Mouse (Mus musculus) brain, adult 2 months (tissue): ENCODE data around the gene Efna2.
A peak's percentile ranks its signal among the peaks of the same experiment; 100 is the strongest.

Source experiments
- DNase-seq: peaks from one replicate; pipeline ENCODE4 v3.0.0; 2011; ENCODE audit warnings: low read depth, low spot score

Efna2 gene

DNA sequence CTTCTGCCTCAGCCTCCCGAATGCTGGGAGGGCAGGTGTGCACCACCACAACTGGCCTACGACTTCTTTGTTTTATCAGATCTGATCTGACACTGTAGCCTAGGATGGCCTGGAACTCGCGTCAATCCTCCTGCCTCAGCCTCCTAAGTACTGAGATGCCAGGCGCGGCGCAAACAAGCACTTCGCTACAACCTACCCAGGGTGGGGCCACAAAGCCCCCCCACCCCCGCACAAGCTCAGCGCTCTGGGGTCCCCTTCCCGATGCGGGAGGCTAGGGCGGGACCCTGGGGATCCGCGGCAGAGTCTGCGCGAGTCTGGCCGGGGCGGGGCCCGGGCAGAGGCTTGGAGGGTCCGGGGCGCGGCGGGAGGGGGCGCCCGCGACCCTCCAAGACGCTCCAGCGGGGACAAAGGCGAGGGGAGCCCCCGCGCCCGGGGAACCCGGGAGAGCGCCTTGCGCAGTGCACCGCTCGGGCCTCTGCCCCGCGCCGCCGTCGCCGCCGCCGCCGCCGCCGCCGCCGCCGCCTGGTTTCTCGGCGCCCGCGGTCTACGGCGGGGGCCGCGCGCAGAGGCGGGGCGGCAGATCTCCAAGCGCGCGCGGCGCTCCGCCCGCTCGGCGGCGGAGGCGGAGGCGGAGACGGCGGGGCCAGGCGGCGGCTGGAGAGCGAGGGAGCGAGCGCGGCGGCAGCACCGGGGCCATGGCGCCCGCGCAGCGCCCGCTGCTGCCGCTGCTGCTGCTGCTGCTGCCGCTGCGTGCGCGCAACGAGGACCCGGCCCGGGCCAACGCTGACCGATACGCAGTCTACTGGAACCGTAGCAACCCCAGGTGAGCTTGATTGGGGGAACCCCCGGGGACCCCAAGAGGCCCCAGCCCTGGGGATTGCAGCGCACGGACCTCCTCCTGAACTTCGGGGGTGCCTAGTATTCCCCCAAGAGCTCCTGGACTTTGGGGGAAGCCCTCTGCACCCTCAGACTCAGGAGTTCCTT lies at the start of gene Efna2:
TSS of gene Efna2 (plus strand) at position 415 of the 984 bp plus-strand sequence.
- DNase-seq: peak; percentile 76

DNA sequence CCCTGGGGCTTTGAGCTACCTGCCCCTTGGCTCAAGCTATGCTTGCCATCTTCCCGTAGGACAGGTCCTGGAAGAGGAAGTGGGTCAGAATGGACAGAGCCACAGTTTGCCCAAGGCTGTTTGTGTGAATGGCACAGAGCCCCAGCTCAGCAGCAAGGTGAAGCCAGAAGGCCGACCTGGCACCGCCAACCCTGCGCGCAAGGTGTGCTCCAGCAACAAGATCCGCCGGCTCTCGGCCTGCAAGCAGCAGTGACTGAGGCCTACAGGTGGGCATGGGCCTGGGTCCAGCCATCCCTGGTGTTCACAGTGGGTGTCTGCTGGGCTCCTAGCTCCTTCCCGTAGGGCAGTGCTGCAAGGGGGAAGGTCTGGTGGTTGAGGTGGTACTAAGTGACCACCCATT lies 49.4 kb upstream of the Efna2 start:
- DNase-seq: peak; percentile 89

DNA sequence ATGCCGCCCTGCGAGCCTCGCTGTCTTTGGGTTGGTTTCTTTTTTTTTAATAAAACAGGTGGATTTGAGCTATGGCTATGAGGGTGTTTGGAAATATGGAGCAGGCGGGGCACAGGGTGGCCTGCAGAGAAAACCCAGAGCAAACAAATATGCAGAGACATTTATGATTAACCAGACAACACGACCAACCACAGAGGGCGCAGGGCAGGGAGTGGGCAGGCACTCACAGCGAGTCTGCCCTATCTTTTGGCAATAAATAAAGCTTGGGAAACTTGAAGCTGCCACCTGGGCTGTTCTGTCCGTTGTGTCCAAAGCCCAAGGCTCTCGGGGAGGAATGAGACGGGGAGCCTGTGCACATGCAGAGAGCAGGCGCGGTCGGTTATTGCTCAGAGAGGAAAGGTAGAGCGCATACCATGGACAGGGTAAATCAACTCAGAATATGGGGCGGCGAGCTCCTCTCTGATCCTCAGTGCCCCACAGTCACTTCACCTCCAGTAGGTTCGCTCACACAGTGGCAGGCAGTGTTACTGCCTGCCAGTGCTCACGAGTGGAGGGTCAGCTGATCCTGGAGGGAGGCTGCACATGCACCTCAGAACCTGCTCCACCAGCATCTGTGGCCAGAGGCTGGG lies 48.8 kb upstream of the Efna2 start:
- no peak for DNase-seq

DNA sequence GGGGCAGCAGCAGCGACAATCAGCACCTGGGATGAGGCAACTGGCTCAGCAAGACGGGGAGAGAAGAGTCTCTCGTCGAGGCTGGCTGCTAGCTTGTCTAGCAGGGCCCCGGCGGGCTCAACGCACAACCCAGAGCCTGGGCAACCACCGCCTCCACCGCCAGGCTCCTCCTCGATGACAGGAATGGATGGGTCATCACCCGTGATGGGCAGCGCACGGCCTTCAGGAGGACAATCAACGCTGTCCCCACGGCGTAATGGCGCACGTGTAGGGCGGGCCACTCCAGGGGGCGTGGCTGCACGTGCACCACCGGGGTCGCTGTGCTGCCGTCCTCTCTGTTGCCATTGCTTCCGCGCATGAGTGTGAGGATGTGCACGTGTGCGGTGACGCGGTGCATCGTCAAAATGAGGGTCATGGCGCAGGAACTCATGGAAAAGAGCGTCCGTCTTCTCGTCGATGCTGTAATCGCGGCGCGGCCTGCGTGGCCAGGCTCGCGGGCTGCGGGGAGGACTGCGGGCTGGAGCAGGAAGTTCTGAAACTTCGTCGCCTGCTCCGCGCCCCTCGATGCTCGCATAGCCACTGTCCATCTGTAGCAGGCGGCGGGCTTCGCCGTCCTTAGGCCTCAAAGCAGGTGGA lies 47.8 kb upstream of the Efna2 start:
- DNase-seq: peak; percentile 81

DNA sequence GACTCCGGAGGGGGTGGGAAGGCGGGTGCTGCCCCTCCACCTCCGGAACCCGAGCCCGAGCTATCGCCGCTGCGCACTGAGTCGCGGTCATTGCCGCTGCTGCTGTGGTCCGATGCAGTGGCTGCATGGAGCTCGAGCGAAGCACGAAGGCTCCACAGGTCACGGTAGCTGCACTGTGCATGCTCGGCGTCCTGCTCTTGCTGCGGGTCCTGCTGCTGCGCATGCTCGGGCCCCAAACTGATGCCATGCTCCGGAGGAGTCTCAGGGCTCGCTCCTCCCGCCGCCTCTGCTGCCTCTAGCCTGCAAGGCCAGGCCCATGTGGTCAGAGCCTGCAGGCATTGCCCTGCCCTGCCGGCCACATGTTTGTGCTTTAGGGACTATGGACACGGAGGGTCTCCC lies 47.3 kb upstream of the Efna2 start:
- DNase-seq: peak; percentile 59

DNA sequence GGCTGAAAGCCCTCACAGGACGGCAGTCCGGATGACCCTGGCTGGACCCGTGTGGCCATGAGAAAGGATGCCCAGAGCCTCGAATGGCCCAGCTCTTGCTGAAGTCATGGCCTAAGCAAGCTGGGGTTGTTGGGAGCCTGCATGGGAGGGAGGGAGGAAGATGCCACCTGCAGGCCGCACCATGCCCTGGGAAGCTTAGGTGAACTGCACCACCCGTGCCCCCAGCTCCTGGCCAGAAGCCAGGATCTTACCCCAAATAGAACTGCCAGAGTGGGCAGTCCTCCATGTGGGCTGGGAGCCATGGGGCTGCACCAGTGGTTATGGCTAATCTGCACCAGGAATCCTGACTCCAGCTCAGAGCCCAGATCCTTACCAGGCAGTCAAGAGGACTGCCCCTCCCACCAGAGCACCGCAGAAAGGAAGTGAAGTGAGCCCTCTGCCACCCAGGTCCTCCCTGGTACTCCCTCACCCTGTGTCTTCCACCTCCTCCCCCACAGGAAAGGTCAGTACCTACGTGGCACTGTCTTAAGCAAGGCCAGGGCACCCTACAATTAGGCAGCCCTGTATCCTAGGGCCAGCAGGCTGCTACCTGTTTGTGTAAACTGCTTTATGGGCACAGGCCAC lies 45.9 kb upstream of the Efna2 start:
- no peak for DNase-seq

DNA sequence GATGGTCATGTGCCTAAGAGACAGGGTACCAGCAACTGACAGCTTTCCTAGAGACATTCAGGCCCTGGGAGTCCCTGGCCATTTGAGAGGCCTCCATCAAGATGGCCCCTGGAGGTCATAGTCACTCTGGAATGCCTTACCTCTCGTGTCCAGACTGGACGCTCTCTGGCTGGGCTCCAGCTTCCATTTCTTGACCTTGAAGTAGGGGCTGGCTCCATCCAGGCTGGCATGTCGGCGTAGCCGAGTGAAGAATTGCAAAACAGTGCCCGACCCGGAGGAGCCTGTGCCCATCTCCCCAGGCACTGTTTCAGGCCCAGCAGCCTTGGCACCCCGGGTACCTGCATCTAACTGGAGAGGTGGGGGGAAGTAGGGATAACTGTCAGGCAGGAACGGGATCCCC lies 44.9 kb upstream of the Efna2 start:
- DNase-seq: no peak

DNA sequence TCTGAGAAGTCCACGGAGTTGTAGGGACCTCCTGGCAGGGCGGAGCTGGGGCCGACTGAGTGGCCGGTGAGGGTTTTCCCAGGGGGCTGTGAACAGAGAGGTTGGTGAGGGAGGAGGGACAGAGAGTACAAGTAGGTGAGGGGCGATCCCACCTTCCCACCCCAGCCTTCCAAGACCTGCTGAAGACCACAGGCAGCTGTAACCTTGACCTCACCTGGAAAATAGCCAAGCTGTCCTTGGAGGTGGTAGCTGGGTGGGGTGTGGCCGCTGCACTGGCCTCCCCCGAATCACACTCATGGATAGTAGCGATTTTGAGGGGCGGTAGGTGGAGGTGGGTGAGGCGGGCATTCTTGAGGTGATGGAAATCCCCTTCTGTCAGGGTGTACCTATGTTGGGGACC lies 44.1 kb upstream of the Efna2 start:
- DNase-seq: no peak

DNA sequence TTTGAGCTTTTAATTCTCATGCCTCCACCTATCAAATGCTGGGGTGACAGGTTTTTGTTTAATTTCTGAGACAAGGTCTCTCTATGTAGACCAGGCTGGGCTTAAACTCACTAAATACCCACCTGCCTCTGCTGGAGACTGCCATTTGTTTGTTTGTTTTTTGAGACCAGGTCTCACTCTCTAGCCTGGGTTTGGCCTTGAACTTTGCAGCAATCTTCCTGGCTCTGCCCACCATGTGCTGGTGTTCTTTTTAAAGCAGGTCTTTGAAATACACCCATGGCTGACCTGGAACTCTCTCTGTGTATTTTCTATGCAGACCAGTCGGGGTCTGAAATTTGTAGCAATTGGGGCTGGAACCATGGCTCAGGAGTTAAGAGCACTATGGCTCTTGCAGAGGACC lies 43.6 kb upstream of the Efna2 start:
- no peak for DNase-seq

DNA sequence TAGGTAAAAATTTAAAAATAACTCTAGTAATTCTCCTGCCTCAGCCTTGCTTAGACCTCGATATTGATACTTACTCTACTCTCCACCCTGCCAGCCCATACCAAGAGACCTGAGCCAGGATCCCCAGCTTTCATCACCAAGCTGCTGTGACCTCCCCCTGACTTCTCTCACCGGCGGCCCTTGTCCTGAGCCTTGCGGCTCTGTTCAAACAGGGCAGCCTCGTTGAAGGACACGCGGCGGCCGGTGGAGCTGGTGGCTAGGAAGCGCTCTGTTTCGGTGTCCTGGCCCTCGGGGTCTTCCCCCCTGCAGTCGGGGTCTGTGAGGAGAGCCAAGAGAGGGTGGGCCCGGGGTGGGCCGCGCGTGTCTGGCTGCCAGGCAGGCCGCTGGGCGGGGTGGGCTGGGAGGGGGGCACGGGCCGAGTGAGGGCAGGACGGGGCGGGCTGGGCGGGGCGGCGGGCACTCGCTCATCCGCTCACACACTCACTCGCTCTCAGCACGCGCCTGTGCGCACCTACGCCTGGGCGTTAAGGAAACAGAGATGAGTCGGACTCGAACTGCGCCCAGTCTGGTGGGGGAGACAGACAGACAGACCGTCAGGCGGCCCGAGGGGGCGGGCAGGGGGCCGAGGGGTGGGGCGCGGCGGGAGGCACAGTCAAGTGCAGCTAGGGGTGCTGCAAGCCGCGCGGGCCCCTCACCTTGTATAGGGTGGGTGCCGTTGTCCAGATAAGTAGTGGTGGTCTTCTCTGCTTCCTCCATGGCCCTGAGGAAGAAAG lies 42.9 kb upstream of the Efna2 start:
- DNase-seq: no peak

DNA sequence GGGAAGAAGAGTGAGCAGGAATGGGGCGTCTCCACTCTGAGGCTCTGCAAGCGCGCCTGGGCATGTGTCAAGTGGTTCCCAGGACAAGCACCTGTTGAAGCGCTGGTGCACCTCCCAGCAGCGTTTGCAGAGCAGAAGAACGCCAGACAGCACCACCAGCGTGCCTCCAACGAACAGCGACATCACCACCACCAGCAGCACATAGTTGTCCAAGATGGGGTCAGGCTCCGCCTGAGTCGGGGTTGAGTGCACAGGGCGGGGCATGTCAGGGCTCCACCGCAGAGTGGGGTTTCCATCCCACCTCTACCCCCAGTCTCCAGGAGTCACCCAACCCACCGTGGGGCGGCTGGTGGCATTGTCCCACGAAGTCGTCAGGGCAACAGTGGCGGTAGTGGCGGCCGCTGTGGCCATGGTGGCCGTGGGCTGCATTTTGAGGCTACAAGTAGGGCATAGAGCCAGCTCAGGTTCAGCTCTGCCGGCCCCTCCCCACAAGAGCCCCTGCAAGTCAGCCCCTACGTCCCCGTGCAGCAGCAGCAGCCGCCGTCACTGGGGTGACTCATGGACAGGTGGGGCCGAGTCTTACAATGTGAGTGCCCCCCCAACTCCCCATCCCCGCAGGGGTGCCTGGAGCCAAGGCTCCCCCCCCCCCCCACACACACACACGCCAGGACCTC lies 42.2 kb upstream of the Efna2 start:
- DNase-seq: peak; percentile 90

DNA sequence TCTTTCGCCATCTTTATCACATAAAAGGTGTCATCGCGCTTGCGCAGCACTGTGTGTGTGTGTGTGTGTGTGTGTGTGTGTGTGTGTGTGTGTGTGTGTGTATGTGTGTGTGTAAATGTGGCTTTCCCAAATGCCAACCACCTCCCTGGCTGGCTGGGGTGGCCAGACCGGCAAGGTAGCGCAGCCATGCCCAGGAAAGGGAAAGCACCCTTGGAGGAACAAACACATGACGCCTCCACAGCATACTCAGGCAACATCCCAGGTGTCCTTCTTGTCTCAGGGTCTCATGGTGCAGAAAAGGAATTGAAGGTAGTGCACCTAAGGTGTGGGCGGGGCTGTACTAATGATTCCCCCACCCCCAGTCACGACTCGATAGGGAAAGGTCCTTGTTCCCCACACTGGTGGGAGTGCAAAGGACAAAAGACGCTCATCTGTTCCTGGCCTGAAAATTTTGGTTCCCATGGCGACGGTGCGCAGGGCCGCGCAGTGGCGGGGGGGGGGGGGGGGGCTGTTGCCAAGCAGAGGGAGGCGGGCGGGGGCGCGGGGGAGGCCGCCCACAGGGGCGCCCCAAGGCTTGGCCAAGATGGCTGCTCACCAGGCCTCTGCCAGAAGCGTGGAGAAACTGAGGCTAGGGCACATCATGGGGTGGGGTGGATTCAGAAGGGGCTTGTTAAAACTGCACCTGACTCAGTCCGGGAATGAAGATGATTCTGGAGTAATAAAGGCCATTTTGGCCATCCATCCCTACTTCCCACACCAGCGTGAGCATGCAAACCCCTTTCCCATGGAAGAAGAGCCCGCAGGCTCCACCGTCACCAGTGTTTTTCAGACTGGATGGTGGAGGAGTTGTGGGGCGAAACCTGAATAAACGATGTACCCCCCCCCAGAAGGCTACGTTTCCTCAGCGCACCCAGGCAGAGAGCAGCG lies 41.4 kb upstream of the Efna2 start:
- peak; percentile 81 for DNase-seq

DNA sequence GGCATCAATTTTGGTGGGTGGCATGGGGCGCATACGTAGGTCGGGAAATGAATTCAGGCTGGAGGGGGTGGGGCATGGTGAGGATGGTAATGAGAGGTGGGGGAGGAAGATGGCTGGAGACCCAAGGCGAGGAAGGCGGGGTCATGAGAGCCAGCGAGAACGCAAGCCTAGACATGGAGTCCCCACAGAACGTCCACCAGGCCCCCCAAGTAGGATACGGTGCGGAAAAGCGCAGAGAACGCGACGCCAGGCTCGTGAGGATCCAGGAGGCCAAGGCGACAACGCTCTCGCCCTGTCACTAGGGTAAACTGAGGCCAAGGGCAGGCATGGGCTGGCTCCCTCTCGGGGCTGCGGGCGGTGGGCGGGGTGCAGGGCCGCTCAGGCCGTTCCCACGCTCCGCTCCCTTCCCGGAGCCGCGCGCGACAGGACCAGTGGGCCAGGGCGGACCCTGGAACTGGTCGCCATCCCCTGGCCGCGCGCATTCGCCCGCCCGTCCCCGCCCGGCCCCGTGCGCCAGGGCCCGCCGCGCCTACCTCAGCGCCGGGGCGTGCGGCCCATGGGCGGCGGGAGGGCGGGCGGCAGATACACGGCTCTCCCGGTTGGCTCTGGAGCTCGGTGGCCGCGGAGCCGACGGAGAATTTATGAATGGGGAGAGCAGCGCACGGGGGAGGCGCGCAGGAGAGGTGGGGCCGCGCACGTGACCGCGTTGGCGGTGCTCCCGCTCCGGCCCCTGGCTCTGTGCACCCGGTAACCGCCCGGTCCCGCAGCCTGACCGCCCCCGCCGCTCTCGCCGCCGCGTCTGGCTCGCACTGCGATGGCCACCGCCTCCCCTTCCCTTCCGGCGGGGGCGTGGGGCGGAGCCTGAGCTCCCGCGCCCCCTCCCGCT lies 40.5 kb upstream of the Efna2 start, which contains the start of gene Atp5d:
TSS of gene Atp5d (plus strand) at position 80 of the 886 bp plus-strand sequence.
- peak; percentile 91 for DNase-seq

DNA sequence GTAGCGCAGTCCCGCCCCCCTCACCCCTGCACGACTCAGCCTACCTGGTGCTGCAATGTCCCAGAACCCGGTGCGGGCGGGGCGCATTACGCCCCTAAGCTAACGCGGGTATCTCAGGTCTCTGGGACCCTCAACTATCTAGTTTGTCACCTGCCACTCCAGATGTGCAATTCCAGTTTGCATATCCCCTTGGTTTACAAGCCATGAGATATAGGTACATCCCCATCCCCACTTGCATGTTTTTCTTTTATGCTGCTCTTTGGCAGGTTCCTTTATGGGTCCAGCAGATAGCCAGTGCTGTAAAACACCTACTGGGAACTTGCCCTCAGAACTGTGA lies 39.9 kb upstream of the Efna2 start:
- DNase-seq: no peak

DNA sequence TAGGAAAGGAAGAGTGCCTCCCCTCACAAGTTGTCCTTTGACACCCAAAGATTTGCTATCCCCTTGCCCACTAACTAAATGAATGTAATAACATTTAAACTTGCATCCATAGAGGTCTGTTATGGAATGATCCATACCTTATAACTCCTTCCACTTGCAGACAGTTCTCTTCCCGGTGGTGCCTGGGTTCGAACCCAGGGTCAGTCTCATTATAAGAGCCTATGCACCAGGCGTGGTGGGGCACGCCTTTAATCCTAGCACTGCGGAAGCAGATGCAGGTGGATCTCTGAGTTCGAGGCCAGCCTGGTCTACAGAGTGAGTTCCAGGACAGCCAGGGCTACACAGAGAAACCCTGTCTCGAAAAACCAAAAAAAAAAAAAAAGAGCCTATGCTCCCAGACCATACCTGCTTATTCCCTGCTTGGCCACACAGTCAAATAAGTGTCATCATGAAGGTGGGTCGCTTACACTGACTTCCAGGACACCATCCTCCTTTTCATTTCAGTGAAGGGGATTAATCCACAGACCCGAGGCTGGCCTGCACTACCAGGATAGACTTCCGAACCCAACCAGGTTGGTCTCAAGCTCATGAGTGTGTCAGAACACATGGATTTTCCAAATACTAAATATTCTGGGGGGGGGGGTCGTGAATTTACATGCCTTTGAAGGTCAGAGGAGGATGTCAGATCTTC lies 39.2 kb upstream of the Efna2 start:
- DNase-seq: no peak

DNA sequence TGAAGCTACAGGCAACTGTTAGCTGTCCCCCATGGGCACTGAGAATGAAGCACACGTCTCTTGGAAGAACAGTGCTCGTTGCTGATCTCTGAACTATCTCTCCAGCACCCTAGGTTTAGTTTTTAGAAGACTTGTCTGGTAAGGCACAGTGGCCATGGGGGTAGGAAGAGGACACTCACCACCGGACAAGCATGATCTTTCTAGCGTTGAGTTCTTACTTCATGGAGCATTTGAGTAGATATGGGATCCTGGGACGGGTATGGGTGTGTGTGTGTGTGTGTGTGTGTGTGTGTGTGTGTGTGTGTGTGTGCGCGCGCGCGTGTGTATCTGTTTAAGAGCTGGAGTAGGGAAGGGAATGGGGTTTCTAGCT lies 38.6 kb upstream of the Efna2 start, which contains the start of gene Cbarp:
TSS of gene Cbarp (minus strand) at position 170 of the 370 bp plus-strand sequence.
- DNase-seq: no peak

DNA sequence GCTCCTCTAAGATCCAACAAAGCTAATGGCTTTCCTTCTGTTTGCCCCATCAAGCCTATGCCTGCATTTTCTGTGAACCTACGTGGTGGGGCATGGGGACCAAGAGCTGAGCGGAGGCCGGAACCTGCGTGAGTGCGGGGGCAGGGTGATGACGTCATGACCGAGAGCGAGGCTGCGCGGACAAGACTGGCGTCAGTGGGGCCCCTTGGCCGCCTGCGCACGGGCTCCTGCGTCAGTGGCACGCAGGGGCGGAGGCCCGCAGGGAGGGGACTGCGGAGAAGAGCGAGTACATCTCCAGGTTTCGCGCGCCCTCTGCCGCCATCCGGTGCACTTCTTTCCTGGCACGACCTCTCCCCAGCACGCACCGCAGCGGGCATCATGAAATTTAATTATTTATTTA lies 38.0 kb upstream of the Efna2 start:
- DNase-seq: peak; percentile 99
